Mouse (Mus musculus) erythroblast, embryonic 14.5 days (primary cell): Measurements from ENCODE around the gene Axdnd1. TPM values are rescaled to one million over a fixed set of nuclear protein-coding genes. Genes with fewer than 3 reads are reported as not detected.

Experiments used
- H3K27me3 ChIP-seq: 2 replicates; pipeline ENCODE4 v1.6.1; 2012; ENCODE audit warnings: inconsistent platforms; ENCODE audit not compliant: control insufficient read depth
- H3K36me3 ChIP-seq: 2 replicates; pipeline ENCODE4 v1.6.1; 2012; ENCODE audit warnings: mild to moderate bottlenecking, inconsistent platforms; ENCODE audit not compliant: control insufficient read depth
- H3K4me1 ChIP-seq: 2 replicates; pipeline ENCODE4 v1.6.1; 2012; ENCODE audit warnings: inconsistent platforms; ENCODE audit not compliant: control insufficient read depth
- H3K4me3 ChIP-seq: replicated peaks from 2 replicates; pipeline ENCODE3; 2012; ENCODE audit warnings: moderate library complexity, mild to moderate bottlenecking, inconsistent platforms
- H3K9me3 ChIP-seq: 2 replicates; pipeline ENCODE4 v1.6.1; 2012; ENCODE audit warnings: low read length, inconsistent platforms, mixed read lengths; ENCODE audit not compliant: control insufficient read depth
- GATA1 ChIP-seq: IDR thresholded peaks from 2 replicates; pipeline ENCODE4 v1.6.1; 2012; ENCODE audit warnings: low read length, inconsistent platforms, mixed read lengths
- TAL1 ChIP-seq: IDR thresholded peaks from 3 replicates; pipeline ENCODE4 v1.6.1; 2012; ENCODE audit warnings: low read length, inconsistent platforms, mixed read lengths
- polyA plus RNA-seq: library from polyadenylated mRNA; stranded (reverse); fragments of >175 nt; gene quantifications from 2 replicates; pipeline ENCODE4 v1.2.3, GENCODE M21; 2012

Gene Axdnd1
- not detected in 2 replicates for polyA plus RNA-seq

DNA sequence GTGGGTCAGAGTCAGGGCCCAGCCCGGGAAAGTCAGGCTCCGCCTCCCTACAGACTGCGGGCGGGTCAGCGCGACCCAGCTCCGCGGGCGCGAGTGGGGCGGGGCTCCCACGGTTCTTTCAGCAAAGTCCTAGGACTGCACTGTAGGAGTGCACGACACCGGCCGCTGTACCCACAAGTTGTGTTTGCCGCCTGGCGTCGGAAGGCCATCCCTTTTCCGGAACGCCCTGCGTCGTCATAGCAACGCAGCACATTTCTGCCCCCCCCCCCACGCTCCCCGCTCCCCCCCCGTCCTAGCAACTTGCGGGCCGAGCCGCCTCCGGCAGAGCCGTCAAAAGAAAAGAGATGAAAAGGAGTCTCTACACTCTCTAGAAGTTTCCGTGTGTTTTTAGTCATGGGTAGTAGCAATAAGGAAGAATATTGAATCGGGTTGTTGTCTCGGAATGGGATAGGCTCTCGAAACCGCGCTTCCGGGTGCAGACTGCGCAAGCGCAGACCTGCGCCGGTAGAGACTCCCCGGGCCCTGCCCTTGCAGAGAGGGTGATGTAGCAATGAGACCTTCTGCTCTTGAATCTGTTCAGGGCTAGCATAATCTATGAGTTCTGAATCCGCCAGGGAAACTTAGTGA is at the start of gene Axdnd1:
Gene Axdnd1 (minus strand): TSS at position 489 of the 627 bp plus-strand sequence.
- Histone ChIP-seq H3K9me3 (peaks cover 4% of the 10 kb centered on the region; the same call in 1 of the 2 replicates), H3K36me3 (no peaks in the 10 kb centered on the region), H3K4me3 (peak within 1 kb of the TSS; percentile 77), H3K27me3 (no peaks in the 10 kb centered on the region), H3K4me1 (peaks cover 27% of the 10 kb centered on the region)
- TF ChIP-seq GATA1 (no peak), TAL1 (no peak)

DNA sequence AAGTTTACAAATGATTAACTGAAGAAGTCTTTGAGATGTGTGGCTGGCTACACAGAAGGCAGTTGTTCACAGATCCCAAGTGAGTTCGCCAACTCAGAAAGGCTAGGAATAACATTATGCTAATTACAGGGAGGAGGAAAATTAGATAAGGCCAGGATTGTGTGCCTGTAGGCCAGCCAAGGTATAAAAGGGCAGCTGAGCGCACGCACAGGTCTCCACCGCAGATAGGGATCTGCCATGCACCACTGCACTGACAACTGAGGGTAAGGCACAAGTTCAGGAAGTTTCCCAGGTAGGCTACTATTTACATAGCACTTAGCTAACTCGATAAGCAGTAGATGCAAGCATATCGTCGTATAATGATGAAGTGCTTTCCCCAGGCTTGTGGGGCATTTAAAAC is 49.6 kb upstream of the Axdnd1 start:
- Histone ChIP-seq H3K4me1 (peaks cover 13% of the 10 kb centered on the region), H3K9me3 (peaks cover 5% of the 10 kb centered on the region; the same call in 1 of the 2 replicates), H3K36me3 (no peaks in the 10 kb centered on the region; the same call in 1 of the 2 replicates), H3K4me3 (no peak overlapping the region), H3K27me3 (peaks cover 34% of the 10 kb centered on the region)
- TF ChIP-seq TAL1 (no peak), GATA1 (no peak)

DNA sequence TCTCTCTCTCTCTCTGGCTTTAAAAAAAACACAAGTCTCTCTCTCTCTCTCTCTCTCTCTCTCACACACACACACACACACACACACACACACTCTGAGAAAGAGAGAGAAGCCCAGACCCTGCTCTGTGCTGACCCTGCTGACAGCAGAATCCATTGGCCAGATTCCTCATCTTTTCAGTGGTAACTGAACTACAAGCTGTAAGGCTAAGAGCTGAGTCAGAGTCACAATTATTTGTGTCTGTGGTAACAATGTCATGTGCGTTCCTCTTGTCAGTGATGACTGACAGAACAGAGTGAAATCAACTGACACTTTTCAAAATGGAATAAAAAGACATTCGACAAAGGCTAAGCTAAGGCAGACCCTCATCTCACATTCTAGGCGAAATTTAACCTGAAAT is 47.6 kb upstream of the Axdnd1 start:
- H3K9me3 ChIP-seq, result peaks cover 5% of the 10 kb centered on the region; the same call in 1 of the 2 replicates
- H3K36me3 ChIP-seq, result no peaks in the 10 kb centered on the region; the same call in 1 of the 2 replicates
- H3K4me1 ChIP-seq, result peaks cover 2% of the 10 kb centered on the region; the same call in 1 of the 2 replicates
- H3K27me3 ChIP-seq, result peaks cover 19% of the 10 kb centered on the region
- TF ChIP-seq TAL1 (no peak), GATA1 (no peak)
- no peak overlapping the region for H3K4me3 ChIP-seq

DNA sequence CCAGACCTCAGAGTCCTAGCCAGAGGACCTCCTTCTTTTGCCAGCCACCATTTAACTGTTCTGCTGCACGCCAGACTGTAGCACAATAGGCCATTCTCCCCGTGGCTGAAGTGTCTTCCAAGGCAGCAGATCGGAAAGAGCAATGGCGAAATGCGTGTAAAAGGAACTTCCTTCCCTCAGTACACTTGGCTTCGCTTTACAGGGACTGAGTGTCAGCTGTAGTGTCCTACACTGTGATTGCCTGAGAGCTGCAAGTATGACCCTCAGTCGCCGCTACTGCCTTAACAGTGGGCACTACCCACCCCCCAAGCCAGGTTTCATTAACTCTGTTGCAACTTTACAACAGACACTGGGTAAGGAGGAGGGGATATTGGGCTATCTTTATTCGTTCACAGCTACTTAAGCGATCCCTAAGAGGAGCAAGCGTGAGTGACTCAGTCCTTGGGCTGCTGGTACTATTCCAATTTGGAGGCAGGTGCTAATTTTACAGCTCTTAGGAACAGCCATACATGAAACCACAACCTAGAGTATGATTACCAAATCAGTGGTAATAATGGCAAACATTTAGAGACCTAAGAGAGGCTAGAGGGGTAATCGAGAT is 46.8 kb upstream of the Axdnd1 start:
- TF ChIP-seq GATA1 (no peak), TAL1 (no peak)
- Histone ChIP-seq H3K4me1 (peaks cover under 1% of the 10 kb centered on the region), H3K36me3 (no peaks in the 10 kb centered on the region; the same call in 1 of the 2 replicates), H3K9me3 (peaks cover 5% of the 10 kb centered on the region; the same call in 1 of the 2 replicates), H3K4me3 (no peak overlapping the region), H3K27me3 (peaks cover 11% of the 10 kb centered on the region)

DNA sequence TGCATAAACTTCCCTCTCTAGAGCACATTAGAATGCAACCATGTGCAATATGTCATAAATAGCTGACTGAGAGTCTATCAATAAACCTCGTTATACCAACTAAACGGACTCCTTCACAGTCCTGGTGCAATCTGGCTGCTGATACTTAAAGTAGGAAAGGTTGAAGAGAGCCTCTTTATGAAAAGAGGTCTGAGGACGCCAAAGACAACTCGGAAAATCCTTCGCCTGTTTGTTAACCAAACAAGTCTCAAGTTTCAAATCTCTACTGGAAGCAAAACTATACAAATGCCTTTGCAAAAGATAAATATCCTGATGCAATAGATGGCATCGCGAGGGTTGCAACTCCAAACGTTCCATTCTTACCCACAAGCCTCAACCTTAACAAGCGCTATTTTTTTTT is 44.0 kb upstream of the Axdnd1 start:
- TF ChIP-seq TAL1 (no peak), GATA1 (no peak)
- Histone ChIP-seq H3K9me3 (peaks cover 5% of the 10 kb centered on the region; the same call in 1 of the 2 replicates), H3K27me3 (no peaks in the 10 kb centered on the region; the same call in 1 of the 2 replicates), H3K4me1 (peaks cover 4% of the 10 kb centered on the region), H3K4me3 (no peak overlapping the region), H3K36me3 (no peaks in the 10 kb centered on the region; the same call in 1 of the 2 replicates)

DNA sequence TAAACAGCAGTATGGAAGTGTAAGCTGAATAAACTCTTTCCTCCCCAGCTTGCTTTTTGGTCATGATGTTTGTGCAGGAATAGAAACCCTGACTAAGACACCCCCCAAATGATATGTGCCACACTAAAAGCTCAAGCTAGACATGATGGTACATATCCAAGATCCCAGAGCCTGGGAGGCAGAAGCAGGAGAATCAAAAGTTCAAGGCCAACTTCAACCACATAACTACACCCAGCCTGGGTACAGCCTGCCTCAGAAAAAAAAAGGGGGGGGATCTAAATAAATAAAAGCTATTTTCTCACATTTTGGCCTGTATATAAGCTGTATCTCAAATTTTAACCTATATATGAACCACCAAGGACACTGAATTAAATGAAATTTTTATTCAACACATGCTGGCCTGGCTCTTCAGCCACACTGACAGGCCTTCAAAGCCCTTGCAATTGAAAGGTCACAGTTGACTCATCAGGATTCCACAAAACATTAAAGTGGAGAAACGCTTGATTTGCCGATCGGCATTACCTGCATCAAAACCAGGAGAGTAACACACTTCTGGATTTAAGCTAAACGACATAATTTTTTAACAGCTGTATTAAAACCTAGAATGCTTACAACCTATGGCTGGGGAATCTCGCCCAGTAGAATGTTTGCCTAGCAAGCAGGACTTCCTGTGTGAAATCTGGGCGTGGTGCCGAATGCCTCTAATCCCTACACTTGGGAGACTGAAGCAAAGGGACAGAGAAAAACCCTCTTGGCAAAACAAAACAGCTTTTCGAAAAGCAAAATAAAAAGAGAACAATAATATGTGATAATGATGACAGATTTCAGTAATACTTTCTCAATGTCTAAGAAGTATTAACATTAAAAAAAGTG is 43.3 kb upstream of the Axdnd1 start:
- Histone ChIP-seq H3K4me1 (peaks cover 4% of the 10 kb centered on the region), H3K36me3 (no peaks in the 10 kb centered on the region; the same call in 1 of the 2 replicates)

DNA sequence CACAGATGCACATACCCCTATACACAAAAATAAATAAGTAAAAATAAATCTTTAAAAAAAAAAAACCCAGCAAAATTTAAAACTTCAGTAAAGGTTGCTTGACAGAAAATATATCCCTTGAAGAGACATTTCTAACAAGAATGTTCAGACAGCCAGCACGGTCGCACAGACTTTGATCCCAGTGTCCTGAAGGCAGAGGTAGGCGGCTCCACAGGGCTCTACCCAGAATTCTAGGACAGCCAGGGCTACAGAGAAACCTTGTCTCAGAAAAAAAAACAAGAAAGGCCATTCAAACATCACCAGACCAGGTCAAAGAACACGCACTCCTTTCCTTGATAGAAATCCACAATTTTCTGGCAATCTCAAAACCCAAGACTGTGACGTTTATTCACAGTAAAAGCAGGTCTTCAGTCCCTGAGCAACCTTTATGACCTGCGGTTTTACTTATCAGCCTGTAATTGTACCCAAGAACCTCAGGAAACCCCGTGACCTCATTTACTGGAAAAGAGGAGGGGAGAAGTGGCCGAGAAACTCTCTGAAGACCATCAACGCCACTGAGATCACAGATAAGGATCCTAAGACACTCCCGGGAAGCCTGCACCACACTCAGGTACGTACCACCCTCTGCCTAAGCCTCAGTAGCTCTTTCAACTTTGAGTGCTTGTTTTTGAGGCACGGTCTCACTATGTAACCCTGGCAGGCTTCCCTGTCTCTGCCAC is 41.5 kb upstream of the Axdnd1 start:
- Histone ChIP-seq H3K36me3 (no peaks in the 10 kb centered on the region; the same call in 1 of the 2 replicates), H3K4me1 (peaks cover 4% of the 10 kb centered on the region), H3K27me3 (no peaks in the 10 kb centered on the region), H3K4me3 (no peak overlapping the region), H3K9me3 (no peaks in the 10 kb centered on the region)
- TF ChIP-seq GATA1 (no peak), TAL1 (no peak)

More for the DNA sequence above, 43.3 kb upstream of the Axdnd1 start:
- H3K27me3 ChIP-seq, result no peaks in the 10 kb centered on the region; the same call in 1 of the 2 replicates
- H3K4me3 ChIP-seq, result no peak overlapping the region
- TF ChIP-seq TAL1 (no peak), GATA1 (no peak)
- 0 out of 2 replicates have a peak, but pooled peaks cover under 1% of the 10 kb centered on the region for H3K9me3 ChIP-seq

DNA sequence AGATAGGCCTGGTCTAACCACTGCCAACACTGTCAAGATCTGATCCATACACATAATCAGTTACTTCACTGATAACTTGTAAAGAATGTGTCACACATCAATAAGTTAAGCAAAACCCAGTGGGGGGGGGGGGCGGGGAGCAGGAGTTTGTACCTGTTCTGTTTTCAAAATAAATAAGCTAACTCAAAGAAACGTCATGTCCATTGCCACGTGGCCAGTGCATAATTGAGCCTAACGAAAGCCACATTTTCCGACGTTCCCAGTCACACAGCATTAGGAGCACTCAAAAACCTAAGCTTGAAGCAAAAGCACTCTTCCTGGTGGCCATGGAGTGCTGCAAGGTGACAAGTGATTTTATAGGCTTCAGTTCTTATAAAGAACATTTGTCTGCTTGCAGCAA is 40.1 kb upstream of the Axdnd1 start:
- Histone ChIP-seq H3K4me3 (no peak overlapping the region), H3K27me3 (no peaks in the 10 kb centered on the region), H3K4me1 (peaks cover 4% of the 10 kb centered on the region), H3K36me3 (no peaks in the 10 kb centered on the region; the same call in 1 of the 2 replicates), H3K9me3 (no peaks in the 10 kb centered on the region)
- TF ChIP-seq TAL1 (no peak), GATA1 (no peak)
